Mouse (Mus musculus) megakaryocyte-erythroid progenitor cell, adult 5-6 weeks (primary cell): ENCODE data around the gene Olfr1257. TPM values are rescaled to one million over a fixed set of nuclear protein-coding genes. Genes with fewer than 3 reads are reported as not detected.
"Not testable (repeated sequence)": the region's sequence is repeated elsewhere in the genome, so short reads cannot be mapped to it uniquely, and the experiment has no call there.

ENCODE experiments used
- ATAC-seq: replicated peaks from 2 replicates; pipeline ENCODE4 v1.8.0; 2016; ENCODE audit warnings: mild to moderate bottlenecking, inconsistent platforms; ENCODE audit not compliant: severe bottlenecking, poor library complexity, low FRiP score, low TSS enrichment
- total RNA-seq, 2 experiments: library from RNA; stranded (forward) in 1 of 2; stranded (reverse) in 1 of 2; fragments of 200-1000, 215-1000 nt in 1 of 2; fragments of >200 nt in 1 of 2; fragmentation: Nextera tagmentation in 1 of 2; gene quantifications; 2 replicates each; pipeline ENCODE4 v1.2.3; 2014 to 2017

The Olfr1257 gene
- total RNA-seq (2014; fragmentation: Nextera tagmentation): not detected in 2 replicates
- total RNA-seq (2017): not detected in 2 replicates

DNA sequence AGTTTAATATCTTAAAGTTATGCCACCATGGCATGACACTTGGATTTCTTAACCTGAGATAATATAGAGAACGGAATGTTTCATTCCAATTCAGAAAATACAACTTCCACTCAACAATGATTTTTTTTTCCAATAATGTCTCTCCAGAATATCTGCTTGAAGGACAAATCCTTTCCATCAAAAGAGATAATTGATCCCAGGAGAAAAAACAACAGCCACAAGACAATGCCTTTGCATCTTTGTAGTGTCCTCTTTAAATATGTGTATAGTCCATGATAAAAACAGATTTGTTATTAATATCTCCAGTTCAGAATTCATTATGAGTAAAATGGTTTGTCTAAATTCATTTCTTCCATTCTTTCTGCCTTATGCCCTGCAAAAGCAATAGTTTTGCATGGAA lies at the start of gene Olfr1257:
Gene Olfr1257, plus strand, starts transcription at position 301 of the 400 bp plus-strand sequence.
- ATAC-seq: no peak

GRCm38 (mm10) chr2:89841455-89841854 lies 36.8 kb upstream of the Olfr1257 start, which contains the start of gene Olfr1256:
Olfr1256 (minus strand) TSS chr2:89841555.
- no peak for ATAC-seq

- ATAC-seq: no peak
Measured at GRCm38 (mm10) chr2:89848105-89848504, 30.1 kb upstream of the Olfr1257 start, which contains the start of gene Olfr48. Olfr48 (minus strand) TSS chr2:89848205.

GRCm38 (mm10) chr2:89849230-89849629 lies 29.0 kb upstream of the Olfr1257 start:
- ATAC-seq: no peak

DNA sequence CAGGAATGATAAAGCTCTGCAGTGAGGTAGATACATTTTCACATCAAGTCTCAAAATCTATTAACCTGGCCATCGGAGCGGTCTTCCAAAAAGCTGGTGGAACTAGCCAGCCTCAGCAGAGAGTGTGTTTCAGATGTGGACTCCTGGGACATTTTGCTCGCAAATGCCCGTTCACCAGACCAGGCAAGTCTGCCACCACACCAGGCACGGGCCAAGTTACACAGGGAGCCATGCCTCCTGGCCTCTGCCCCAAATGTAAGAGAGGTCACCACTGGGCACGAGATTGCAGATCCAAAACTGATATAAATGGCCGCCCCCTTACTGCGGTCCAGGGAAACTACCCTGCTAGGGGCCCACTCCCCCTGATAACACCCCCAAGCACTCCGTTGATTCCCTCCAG lies 34.4 kb downstream of the Olfr1257 start:
- not testable (repeated sequence) for ATAC-seq

- ATAC-seq: no peak
Measured at GRCm38 (mm10) chr2:89927009-89927408, 48.8 kb downstream of the Olfr1257 start, which contains the start of gene Olfr1258. Olfr1258 (plus strand) TSS chr2:89927309.

Other genes with a start within 250 kb of the Olfr1257 start
- gene Olfr1249, start 243.5 kb upstream of the Olfr1257 start, total RNA-seq (2014; fragmentation: Nextera tagmentation): not detected in 2 replicates
- gene Olfr1249, start 243.5 kb upstream of the Olfr1257 start, total RNA-seq (2017): not detected in 2 replicates
- gene Olfr1250, start 217.0 kb upstream of the Olfr1257 start, total RNA-seq (2014; fragmentation: Nextera tagmentation): not detected in 2 replicates
- not detected in 2 replicates for gene Olfr1250, start 217.0 kb upstream of the Olfr1257 start, total RNA-seq (2017)
- not detected in 2 replicates for gene Olfr1251, start 206.5 kb upstream of the Olfr1257 start, total RNA-seq (2014; fragmentation: Nextera tagmentation)
- gene Olfr1251, start 206.5 kb upstream of the Olfr1257 start, total RNA-seq (2017): not detected in 2 replicates
- not detected in 2 replicates for gene Olfr1252, start 153.4 kb upstream of the Olfr1257 start, total RNA-seq (2014; fragmentation: Nextera tagmentation)
- gene Olfr1252, start 153.4 kb upstream of the Olfr1257 start, total RNA-seq (2017): not detected in 2 replicates
- not detected in 2 replicates for gene Olfr1253, start 121.3 kb upstream of the Olfr1257 start, total RNA-seq (2014; fragmentation: Nextera tagmentation)
- not detected in 2 replicates for gene Olfr1253, start 121.3 kb upstream of the Olfr1257 start, total RNA-seq (2017)
- gene Olfr1254, start 84.8 kb upstream of the Olfr1257 start, total RNA-seq (2014; fragmentation: Nextera tagmentation): not detected in 2 replicates
- not detected in 2 replicates for gene Olfr1254, start 84.8 kb upstream of the Olfr1257 start, total RNA-seq (2017)
- not detected in 2 replicates for gene Olfr1255, start 66.4 kb upstream of the Olfr1257 start, total RNA-seq (2014; fragmentation: Nextera tagmentation)
- not detected in 2 replicates for gene Olfr1255, start 66.4 kb upstream of the Olfr1257 start, total RNA-seq (2017)
- not detected in 2 replicates for gene Olfr1256, start 36.9 kb upstream of the Olfr1257 start, total RNA-seq (2014; fragmentation: Nextera tagmentation)
- gene Olfr1256, start 36.9 kb upstream of the Olfr1257 start, total RNA-seq (2017): not detected in 2 replicates
- not detected in 2 replicates for gene Olfr48, start 30.2 kb upstream of the Olfr1257 start, total RNA-seq (2014; fragmentation: Nextera tagmentation)
- not detected in 2 replicates for gene Olfr48, start 30.2 kb upstream of the Olfr1257 start, total RNA-seq (2017)
- not detected in 2 replicates for gene Olfr1258, start 48.9 kb downstream of the Olfr1257 start, total RNA-seq (2014; fragmentation: Nextera tagmentation)
- gene Olfr1258, start 48.9 kb downstream of the Olfr1257 start, total RNA-seq (2017): not detected in 2 replicates
- gene Olfr1259, start 70.2 kb downstream of the Olfr1257 start, total RNA-seq (2014; fragmentation: Nextera tagmentation): not detected in 2 replicates
- not detected in 2 replicates for gene Olfr1259, start 70.2 kb downstream of the Olfr1257 start, total RNA-seq (2017)
- gene Olfr1260, start 95.9 kb downstream of the Olfr1257 start, total RNA-seq (2014; fragmentation: Nextera tagmentation): not detected in 2 replicates
- not detected in 2 replicates for gene Olfr1260, start 95.9 kb downstream of the Olfr1257 start, total RNA-seq (2017)
- gene Olfr1261, start 112.8 kb downstream of the Olfr1257 start, total RNA-seq (2014; fragmentation: Nextera tagmentation): not detected in 2 replicates
- gene Olfr1261, start 112.8 kb downstream of the Olfr1257 start, total RNA-seq (2017): not detected in 2 replicates
- gene Olfr1262, start 121.7 kb downstream of the Olfr1257 start, total RNA-seq (2014; fragmentation: Nextera tagmentation): not detected in 2 replicates
- not detected in 2 replicates for gene Olfr1262, start 121.7 kb downstream of the Olfr1257 start, total RNA-seq (2017)
- gene Olfr1263, start 133.7 kb downstream of the Olfr1257 start, total RNA-seq (2014; fragmentation: Nextera tagmentation): not detected in 2 replicates
- not detected in 2 replicates for gene Olfr1263, start 133.7 kb downstream of the Olfr1257 start, total RNA-seq (2017)
- not detected in 2 replicates for gene Olfr1264, start 147.1 kb downstream of the Olfr1257 start, total RNA-seq (2014; fragmentation: Nextera tagmentation)
- gene Olfr1264, start 147.1 kb downstream of the Olfr1257 start, total RNA-seq (2017): not detected in 2 replicates
- not detected in 2 replicates for gene Olfr1265, start 156.9 kb downstream of the Olfr1257 start, total RNA-seq (2014; fragmentation: Nextera tagmentation)
- gene Olfr1265, start 156.9 kb downstream of the Olfr1257 start, total RNA-seq (2017): not detected in 2 replicates
- gene Olfr140, start 185.2 kb downstream of the Olfr1257 start, total RNA-seq (2014; fragmentation: Nextera tagmentation): not detected in 2 replicates
- not detected in 2 replicates for gene Olfr140, start 185.2 kb downstream of the Olfr1257 start, total RNA-seq (2017)
- gene Olfr1269, start 243.0 kb downstream of the Olfr1257 start, total RNA-seq (2014; fragmentation: Nextera tagmentation): not detected in 2 replicates
- not detected in 2 replicates for gene Olfr1269, start 243.0 kb downstream of the Olfr1257 start, total RNA-seq (2017)